Mouse (Mus musculus): Measurements from ENCODE around the gene Eps8l2.
"Not testable (repeated sequence)": the region's sequence is repeated elsewhere in the genome, so short reads cannot be mapped to it uniquely, and the experiment has no call there.

The Eps8l2 gene

DNA sequence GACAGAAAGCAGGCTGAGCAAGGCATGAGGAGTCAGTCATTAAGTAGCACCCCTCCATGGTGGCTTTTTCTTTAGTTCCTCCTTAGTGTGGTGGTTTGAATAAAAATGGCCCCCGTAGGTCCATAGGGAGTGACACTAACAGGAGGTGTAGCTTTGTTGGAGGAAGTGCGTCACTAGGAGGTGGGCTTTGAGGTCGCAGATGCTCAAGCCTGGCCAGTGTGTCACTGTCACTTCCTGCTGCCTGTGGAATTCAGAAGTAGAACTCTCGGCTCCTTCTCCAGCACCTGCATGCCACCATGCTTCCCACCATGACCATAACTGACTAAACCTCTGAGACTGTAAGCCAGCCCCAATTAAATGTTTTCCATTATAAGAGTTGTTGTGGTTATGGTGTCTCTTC, 28.7 kb downstream of the Eps8l2 start:
- no peak for DNase-seq

DNA sequence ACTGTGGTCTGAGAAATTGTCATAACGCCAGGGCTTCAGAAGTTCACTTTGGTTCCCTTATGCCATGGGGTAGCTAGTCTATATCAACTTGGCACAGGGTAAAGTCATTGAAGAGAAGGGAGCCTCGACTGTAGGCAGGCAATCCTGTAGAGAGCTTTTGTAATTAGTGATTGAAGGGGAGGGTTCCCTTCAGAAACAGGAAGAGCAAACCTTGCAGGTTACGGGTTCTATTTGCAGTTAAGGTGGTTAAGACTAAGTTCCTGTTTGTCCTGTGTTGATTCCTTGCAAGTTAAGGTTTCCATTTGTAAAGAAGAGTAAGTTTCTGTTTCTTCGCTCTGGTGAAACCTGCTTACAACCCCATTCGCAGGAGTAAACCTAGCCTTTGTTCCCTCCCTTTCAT, 31.2 kb downstream of the Eps8l2 start:
- DNase-seq, result no peak

DNA sequence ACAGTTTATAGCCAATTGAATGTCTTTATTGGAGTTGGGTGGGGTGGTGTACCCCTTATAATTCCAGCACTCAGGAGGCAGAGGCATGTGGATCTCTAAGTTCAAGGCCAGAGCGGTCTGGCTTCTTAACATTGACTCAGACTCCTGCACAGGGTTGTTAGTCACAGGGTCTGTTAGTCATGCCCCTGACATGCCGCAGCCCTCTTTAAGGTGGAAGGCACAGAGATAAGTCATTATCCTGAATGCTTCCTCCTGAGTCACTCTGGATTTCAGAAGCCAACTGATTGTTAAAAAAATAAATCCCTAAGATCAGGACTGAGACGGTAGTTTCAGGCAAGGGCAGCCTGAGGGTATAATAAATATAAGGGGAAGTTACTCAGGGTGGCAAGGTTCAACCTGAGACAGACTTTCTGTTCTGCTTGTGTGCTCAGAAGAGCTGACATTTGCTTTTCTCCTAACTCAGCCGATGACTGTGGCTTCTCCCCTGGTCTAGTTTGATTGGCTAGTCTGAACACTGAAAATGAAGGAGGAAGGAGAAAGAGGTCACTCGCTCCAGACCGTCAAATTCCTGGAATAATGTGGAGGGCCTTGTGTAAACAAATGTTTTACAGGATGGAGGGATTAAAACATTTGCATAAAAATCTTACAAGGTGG, 33.4 kb downstream of the Eps8l2 start:
- no peak for DNase-seq

GRCm38 (mm10) chr7:141373611-141374010, 34.9 kb downstream of the Eps8l2 start:
- DNase-seq, result peak; percentile 46 to 48

GRCm38 (mm10) chr7:141374399-141374798, 35.7 kb downstream of the Eps8l2 start:
- DNase-seq, result no peak

DNA sequence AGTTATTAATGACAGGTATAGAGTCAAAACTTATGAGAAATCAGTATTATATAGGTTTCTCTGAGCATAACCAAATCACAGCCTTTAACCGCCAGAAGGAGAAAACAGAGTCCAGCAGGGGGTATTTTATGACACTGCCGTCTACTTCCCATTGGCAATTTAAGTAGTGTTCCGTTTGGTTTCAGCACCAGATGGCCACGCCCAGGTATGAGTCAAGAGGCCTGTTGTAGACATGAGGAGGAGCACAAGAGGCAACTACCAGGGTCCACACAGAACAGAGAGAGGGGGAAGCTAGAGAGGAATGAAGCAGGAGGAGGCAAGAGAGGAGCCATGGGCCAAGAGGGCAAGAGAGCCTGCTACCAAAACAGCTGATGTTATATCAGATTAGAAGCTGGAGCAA, 40.9 kb downstream of the Eps8l2 start:
- DNase-seq, result no peak

GRCm38 (mm10) chr7:141381068-141381835, 42.6 kb downstream of the Eps8l2 start:
- no peak for DNase-seq

DNA sequence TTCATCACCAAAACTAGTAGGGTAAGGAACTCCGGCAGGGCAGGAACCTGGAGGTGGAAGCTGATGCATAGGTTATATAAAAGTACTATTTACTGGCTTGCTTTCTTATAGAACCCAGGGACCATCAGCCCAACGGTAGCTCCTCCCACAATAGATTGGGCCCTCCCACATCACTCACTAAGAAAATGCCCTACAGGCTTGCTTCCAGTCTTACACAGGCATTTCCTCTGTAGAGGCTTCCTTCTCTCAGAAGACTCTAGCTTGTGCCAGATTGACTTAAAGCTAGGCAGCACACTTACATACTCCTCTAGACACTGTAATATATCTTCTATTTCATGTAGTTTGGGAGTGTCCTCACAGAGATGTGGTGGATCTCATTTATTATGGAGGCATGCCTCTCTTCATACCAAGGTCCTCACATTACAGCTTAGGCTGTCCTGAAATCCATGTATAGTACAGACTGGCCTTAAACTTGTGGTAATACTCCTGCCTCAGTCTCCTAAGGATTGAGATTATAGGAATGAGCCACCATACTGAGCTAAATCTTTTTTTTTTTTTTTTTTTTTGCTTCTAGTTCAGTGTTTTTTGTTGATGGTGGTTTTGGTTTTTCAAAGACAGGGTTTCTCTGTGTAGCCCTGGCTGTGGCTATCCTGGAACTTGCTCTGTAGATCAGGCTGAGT, 49.3 kb downstream of the Eps8l2 start:
- DNase-seq, result no peak

DNA sequence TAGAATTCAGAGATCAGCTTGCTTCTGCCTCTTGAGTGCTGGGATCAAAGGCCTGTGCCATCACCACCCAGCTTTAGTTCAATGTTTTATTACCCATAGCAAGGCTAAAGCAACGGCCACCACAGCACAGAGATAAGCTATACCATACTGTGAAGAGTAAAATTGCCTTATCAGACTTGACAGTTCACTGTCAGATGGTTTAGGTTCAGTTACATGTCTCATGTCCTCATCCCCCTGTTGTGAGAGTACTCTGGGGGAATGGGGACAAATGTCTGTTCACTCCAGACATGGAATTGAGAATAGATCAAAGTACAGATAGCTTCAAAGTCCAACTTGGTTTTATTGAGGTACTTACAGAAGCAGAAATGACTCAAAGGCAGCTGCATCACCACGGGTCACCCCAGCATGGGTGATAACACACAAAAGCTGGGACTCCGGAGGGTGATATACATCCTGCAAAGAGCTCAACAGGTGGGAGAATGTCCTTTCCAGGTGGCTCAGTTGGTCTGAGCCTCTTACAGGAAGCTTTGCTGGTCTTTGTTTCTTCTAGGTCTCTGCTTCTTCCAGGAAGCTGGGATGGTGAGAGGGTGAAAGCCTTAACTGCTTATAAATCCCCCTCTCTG, 49.9 kb downstream of the Eps8l2 start:
- DNase-seq, result no peak

- no peak for DNase-seq
These were observed 51.9 kb downstream of the Eps8l2 start for GRCm38 (mm10) chr7:141390326-141391259.

- peak; percentile 97 to 98 for DNase-seq
These were observed 53.2 kb downstream of the Eps8l2 start, which contains the start of gene Taldo1 for GRCm38 (mm10) chr7:141391625-141392551. TSS of gene Taldo1 (plus strand) at chr7:141392199.

DNA sequence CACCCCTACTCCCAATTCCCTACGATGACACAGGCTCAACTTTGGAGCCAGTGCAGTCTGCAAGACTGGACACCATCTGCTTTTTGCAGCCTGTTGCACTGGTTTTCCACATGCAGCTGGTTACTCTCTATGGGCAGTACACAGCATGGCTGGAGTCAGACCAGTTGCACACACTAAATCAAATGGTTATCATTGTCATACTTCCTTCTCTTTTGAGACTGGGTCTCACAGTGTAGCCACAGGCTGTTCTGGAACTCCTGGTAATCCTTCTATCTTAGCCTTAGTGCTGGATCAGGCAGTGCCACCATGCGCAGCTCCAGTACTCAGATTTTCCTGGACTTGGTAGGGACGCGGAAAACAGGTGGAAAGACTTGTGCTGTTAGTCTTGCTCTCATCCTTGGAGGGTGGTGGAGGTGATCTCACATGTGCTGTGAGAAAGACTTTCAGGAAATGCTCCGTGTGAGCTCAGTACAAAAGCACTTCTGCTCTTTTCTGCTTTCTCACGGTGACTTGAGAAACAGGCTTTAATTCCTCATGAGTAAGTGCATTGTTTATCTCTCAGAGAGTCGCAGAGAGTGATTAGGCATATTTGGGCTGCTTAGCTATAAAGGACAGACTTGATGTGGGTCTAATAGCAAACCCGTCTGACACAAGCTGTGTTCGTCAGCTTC, 54.0 kb downstream of the Eps8l2 start:
- no peak for DNase-seq

- DNase-seq, result no peak
These were observed 55.5 kb downstream of the Eps8l2 start for GRCm38 (mm10) chr7:141394158-141394557.

GRCm38 (mm10) chr7:141394771-141395170, 56.1 kb downstream of the Eps8l2 start:
- peak; percentile 84 to 86 for DNase-seq

GRCm38 (mm10) chr7:141395348-141395747, 56.7 kb downstream of the Eps8l2 start:
- DNase-seq, result no peak

GRCm38 (mm10) chr7:141403305-141403704, 64.6 kb downstream of the Eps8l2 start:
- DNase-seq, result peak; percentile 75 to 78

- no peak for DNase-seq
These were observed 66.8 kb downstream of the Eps8l2 start for GRCm38 (mm10) chr7:141405466-141405865.

DNA sequence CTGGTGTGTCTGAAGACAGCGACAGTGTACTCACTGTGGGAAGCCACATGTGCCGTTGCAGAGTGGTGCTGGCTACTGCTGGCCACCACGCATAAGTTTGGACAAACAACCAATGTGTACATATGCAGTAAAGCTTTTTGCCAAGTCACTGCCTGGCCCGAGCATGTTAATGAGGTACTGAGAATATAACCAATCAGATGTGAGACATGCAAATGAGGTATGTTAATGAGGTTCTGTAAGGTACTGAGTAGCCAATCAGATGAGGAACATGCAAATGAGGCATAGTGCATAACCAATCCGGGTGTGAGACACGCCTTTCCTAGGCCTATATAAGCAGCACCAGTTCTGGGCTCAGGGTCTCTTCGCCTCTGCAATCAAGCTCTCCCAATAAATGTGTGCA, 69.0 kb downstream of the Eps8l2 start:
- DNase-seq, result not testable (repeated sequence)

DNA sequence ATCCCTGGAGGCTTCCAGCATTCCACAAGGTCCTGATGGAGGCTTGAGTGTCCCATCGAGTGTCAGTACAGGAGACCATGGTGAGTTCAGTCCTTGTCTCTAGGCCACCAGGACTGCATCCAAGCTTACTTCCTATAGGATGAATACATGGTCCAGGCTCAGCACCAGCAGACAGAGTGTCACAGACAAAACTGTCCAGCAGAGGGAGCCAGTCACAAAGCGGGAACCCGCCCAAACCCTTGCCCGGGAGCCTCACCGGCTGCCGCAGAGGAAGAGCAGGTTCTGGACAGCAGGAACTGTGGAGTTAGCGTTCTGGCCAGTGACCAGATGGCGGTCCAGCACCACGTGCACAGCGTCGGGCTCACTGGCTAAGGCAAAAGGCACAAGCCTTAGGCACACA, 70.2 kb downstream of the Eps8l2 start:
- DNase-seq, result peak; percentile 96 to 98

DNA sequence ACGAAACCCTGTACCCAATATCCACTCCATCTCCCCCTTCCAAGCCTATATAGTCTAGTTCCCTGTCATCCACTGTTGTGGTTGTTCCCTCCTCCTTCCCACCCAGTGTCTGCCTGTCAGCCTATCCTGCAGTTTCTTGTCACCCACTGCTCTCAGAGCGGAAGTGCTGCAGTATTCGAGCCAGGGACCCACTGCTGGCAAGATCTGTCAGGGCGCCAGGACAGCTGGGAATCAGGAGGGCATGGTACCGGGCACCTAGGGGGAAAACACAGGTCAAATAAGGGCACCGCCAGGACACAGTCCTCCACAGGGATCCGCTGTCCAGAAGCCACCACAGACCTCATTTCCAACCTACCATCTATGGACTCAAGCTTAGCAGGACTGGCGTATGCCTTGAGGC, 72.0 kb downstream of the Eps8l2 start:
- DNase-seq, result peak; percentile 34

Measured in cerebellum, postnatal 10 days (tissue).